Comparison of ENCODE assay signal across 21 mouse cellular contexts in genomic region chr1:95591101-95591500, GRCm38 (mm10).
"Had no signal": no experiment of that assay in that cellular context is flagged by ENCODE, and none has a peak within 500 bp of the region (broad histone marks: within the 10 kb centered on the region; RNA-seq: fewer than 3 reads in every experiment).

No protein-coding gene starts in this region.

- H3K9me3 ChIP-seq: kidney, embryonic 15.5 days; liver, embryonic 13.5 days; megakaryocyte, embryonic 14.5 days; neural tube, embryonic 12.5 days; neural tube, embryonic 15.5 days had no signal

- DNase-seq: kidney, adult 8-10 months; kidney, postnatal 10 days; kidney, postnatal 36 days; layer of hippocampus, postnatal 36 days; liver, embryonic 13.5 days; lung, embryonic 14.5 days; lung, postnatal 36 days; midbrain, embryonic 14.5 days; right cerebral cortex, adult 18-20 months; right cerebral cortex, postnatal 14 days; right cerebral cortex, postnatal 4 days; spleen, adult 18-20 months; thymus, adult 18-20 months; thymus, postnatal 36 days had no signal

- H3K27ac ChIP-seq: kidney, embryonic 15.5 days; liver, embryonic 13.5 days; neural tube, embryonic 12.5 days; neural tube, embryonic 15.5 days had no signal

- ATAC-seq: intestine, postnatal 0 days; lung, postnatal 0 days had no signal

- H3K4me3 ChIP-seq: kidney, embryonic 15.5 days; liver, embryonic 13.5 days; megakaryocyte, embryonic 14.5 days; neural tube, embryonic 12.5 days; neural tube, embryonic 15.5 days had no signal

- H3K27me3 ChIP-seq: kidney, embryonic 15.5 days; liver, embryonic 13.5 days; megakaryocyte, embryonic 14.5 days; neural tube, embryonic 12.5 days; neural tube, embryonic 15.5 days had no signal

- H3K4me1 ChIP-seq: kidney, embryonic 15.5 days; liver, embryonic 13.5 days; neural tube, embryonic 12.5 days; neural tube, embryonic 15.5 days had no signal

- H3K36me3 ChIP-seq: kidney, embryonic 15.5 days; liver, embryonic 13.5 days; neural tube, embryonic 12.5 days had no signal

- H3K9ac ChIP-seq: kidney, embryonic 15.5 days; liver, embryonic 13.5 days; lung, embryonic 14.5 days; neural tube, embryonic 12.5 days; neural tube, embryonic 15.5 days had no signal

- H3K4me2 ChIP-seq: kidney, embryonic 15.5 days; liver, embryonic 13.5 days; lung, embryonic 14.5 days; midbrain, embryonic 11.5 days; neural tube, embryonic 12.5 days; neural tube, embryonic 15.5 days had no signal
